Mouse (Mus musculus) hindbrain, embryonic 14.5 days (tissue): ENCODE measurements around the gene Smox. TPM values are rescaled to one million over a fixed set of nuclear protein-coding genes. Genes with fewer than 3 reads are reported as not detected.

ENCODE experiments used
- polyA plus RNA-seq: library from polyadenylated mRNA; unstranded; fragments of >200 nt; fragmentation: Nextera tagmentation; extraction: Ambion mirVana; gene quantifications from 2 replicates; pipeline ENCODE4 v1.2.1, GENCODE M21; 2014

The Smox gene
- polyA plus RNA-seq, 1 experiment from 2014 or later = 29.2 TPM

Other genes starting within 250 kb of the Smox start
- 31.5 and 35.1 TPM in 2 replicates for gene Pank2, start 229.0 kb upstream of the Smox start, polyA plus RNA-seq
- gene Rnf24, start 138.6 kb upstream of the Smox start, polyA plus RNA-seq = 17.4 and 18.0 TPM in 2 replicates
- 0.23 and 0.56 TPM in 2 replicates for gene Adra1d, start 70.8 kb downstream of the Smox start, polyA plus RNA-seq